Mouse (Mus musculus) neural tube, embryonic 11.5 days (tissue): Measurements from ENCODE around the gene Cdcp1. TPM values are rescaled to one million over a fixed set of nuclear protein-coding genes. Genes with fewer than 3 reads are reported as not detected.

Source experiments
- ATAC-seq: fragments of 200-750 bp; cut with Nextera tagmentation; 2 replicates; pipeline ENCODE4 v1.8.0; 2017; ENCODE audit warnings: moderate number of reproducible peaks, mild to moderate bottlenecking, moderate TSS enrichment, moderate library complexity; ENCODE audit not compliant: insufficient read depth, low FRiP score, low TSS enrichment
- DNase-seq: peaks from one replicate; pipeline ENCODE4 v3.0.0-alpha.2; 2015; ENCODE audit warnings: low spot score
- H3K27ac ChIP-seq: fragments of 300-500 bp; sonication (generic); 2 replicates; pipeline ENCODE4 v1.5.1; 2014; ENCODE audit warnings: low read depth, mild to moderate bottlenecking, low read length
- H3K27me3 ChIP-seq: fragments of 300-500 bp; sonication (generic); 2 replicates; pipeline ENCODE4 v1.6.1; 2014; ENCODE audit warnings: mild to moderate bottlenecking, low read length, mixed read lengths; ENCODE audit not compliant: control insufficient read depth, insufficient read depth
- H3K36me3 ChIP-seq: fragments of 300-500 bp; sonication (generic); 2 replicates; pipeline ENCODE4 v1.6.1; 2014; ENCODE audit warnings: mild to moderate bottlenecking, low read length, moderate library complexity, mixed read lengths; ENCODE audit not compliant: control insufficient read depth, insufficient read depth
- H3K4me1 ChIP-seq: fragments of 300-500 bp; sonication (generic); 2 replicates; pipeline ENCODE4 v1.6.1; 2014; ENCODE audit warnings: low read length, mixed read lengths; ENCODE audit not compliant: control insufficient read depth, insufficient read depth
- H3K4me2 ChIP-seq: fragments of 300-500 bp; sonication (generic); 2 replicates; pipeline ENCODE4 v1.6.1; 2014; ENCODE audit warnings: low read depth, mild to moderate bottlenecking, moderate library complexity
- H3K4me3 ChIP-seq: fragments of 300-500 bp; sonication (generic); 2 replicates; pipeline ENCODE4 v1.5.1; 2014; ENCODE audit warnings: low read depth, low read length
- H3K9ac ChIP-seq: fragments of 300-500 bp; sonication (generic); 2 replicates; pipeline ENCODE4 v1.6.1; 2014; ENCODE audit warnings: mild to moderate bottlenecking, low read length
- H3K9me3 ChIP-seq: fragments of 300-500 bp; sonication (generic); 2 replicates; pipeline ENCODE4 v1.6.1; 2016; ENCODE audit warnings: low read length; ENCODE audit not compliant: control insufficient read depth
- WGBS: fragments of 180-500 bp; shearing (Covaris S2); extraction: QIAGEN DNeasy Blood & Tissue Kit; methylation state at CpG from one replicate; pipeline ENCODE4 v1.1.7; 2014; 5-methylcytosine and 5-hydroxymethylcytosine counted together
- polyA plus RNA-seq: library from polyadenylated mRNA; unstranded; fragments of >200 nt; fragmentation: Nextera tagmentation; extraction: Ambion mirVana; gene quantifications from 2 replicates; pipeline ENCODE4 v1.2.1, GENCODE M21; 2014

Cdcp1 gene
- polyA plus RNA-seq, 1 experiment from 2014 or later: 0.58 TPM

- Histone ChIP-seq H3K9me3 (no peaks in the 10 kb centered on the region), H3K27me3 (no peaks in the 10 kb centered on the region), H3K27ac (no peak overlapping the region), H3K36me3 (no peaks in the 10 kb centered on the region), H3K4me2 (no peak overlapping the region), H3K4me3 (no peak overlapping the region), H3K9ac (no peak overlapping the region), H3K4me1 (no peaks in the 10 kb centered on the region)
- WGBS: 86% methylated on average over 2 of the region's 2 CpGs
- no peak for DNase-seq
- no peak for ATAC-seq
Measured at GRCm38 (mm10) chr9:123188271-123188670, 27.6 kb downstream of the Cdcp1 start.

GRCm38 (mm10) chr9:123187589-123187988, 28.2 kb downstream of the Cdcp1 start:
- Histone ChIP-seq H3K27me3 (no peaks in the 10 kb centered on the region), H3K4me1 (no peaks in the 10 kb centered on the region), H3K9me3 (no peaks in the 10 kb centered on the region), H3K4me3 (no peak overlapping the region), H3K4me2 (no peak overlapping the region), H3K27ac (no peak overlapping the region), H3K36me3 (no peaks in the 10 kb centered on the region), H3K9ac (no peak overlapping the region)
- ATAC-seq: no peak
- no peak for DNase-seq
- WGBS: 90% methylated on average over 5 of the region's 5 CpGs

- Histone ChIP-seq H3K27ac (no peak overlapping the region), H3K4me3 (no peak overlapping the region), H3K9ac (no peak overlapping the region), H3K9me3 (no peaks in the 10 kb centered on the region), H3K4me2 (no peak overlapping the region), H3K4me1 (no peaks in the 10 kb centered on the region), H3K36me3 (no peaks in the 10 kb centered on the region), H3K27me3 (no peaks in the 10 kb centered on the region)
- ATAC-seq (no peak), DNase-seq (no peak)
- 88% methylated on average over 5 of the region's 5 CpGs for WGBS
Measured at GRCm38 (mm10) chr9:123186151-123186550, 29.7 kb downstream of the Cdcp1 start.

GRCm38 (mm10) chr9:123185546-123185945, 30.3 kb downstream of the Cdcp1 start:
- H3K4me2 ChIP-seq: no peak overlapping the region
- no peak overlapping the region for H3K4me3 ChIP-seq
- H3K9ac ChIP-seq: no peak overlapping the region
- 62% methylated on average over 2 of the region's 2 CpGs for WGBS
- H3K4me1 ChIP-seq: no peaks in the 10 kb centered on the region
- H3K27ac ChIP-seq: no peak overlapping the region
- no peaks in the 10 kb centered on the region for H3K27me3 ChIP-seq
- no peak for DNase-seq
- H3K9me3 ChIP-seq: no peaks in the 10 kb centered on the region
- no peak for ATAC-seq
- no peaks in the 10 kb centered on the region for H3K36me3 ChIP-seq

- Histone ChIP-seq H3K4me3 (no peak overlapping the region), H3K4me2 (no peak overlapping the region), H3K36me3 (no peaks in the 10 kb centered on the region), H3K27me3 (no peaks in the 10 kb centered on the region), H3K9me3 (no peaks in the 10 kb centered on the region), H3K4me1 (no peaks in the 10 kb centered on the region), H3K9ac (no peak overlapping the region), H3K27ac (no peak overlapping the region)
- DNase-seq (no peak), ATAC-seq (no peak)
- WGBS: 79% methylated on average over 8 of the region's 8 CpGs
Measured at GRCm38 (mm10) chr9:123183226-123183625, 32.6 kb downstream of the Cdcp1 start.

GRCm38 (mm10) chr9:123180003-123180402, 35.8 kb downstream of the Cdcp1 start:
- no peak overlapping the region for H3K27ac ChIP-seq
- no peaks in the 10 kb centered on the region for H3K9me3 ChIP-seq
- DNase-seq (no peak), ATAC-seq (no peak)
- no peaks in the 10 kb centered on the region for H3K4me1 ChIP-seq
- no peaks in the 10 kb centered on the region for H3K27me3 ChIP-seq
- H3K36me3 ChIP-seq: no peaks in the 10 kb centered on the region
- H3K9ac ChIP-seq: no peak overlapping the region
- H3K4me2 ChIP-seq: no peak overlapping the region
- H3K4me3 ChIP-seq: no peak overlapping the region
- 92% methylated on average over 6 of the region's 6 CpGs for WGBS

GRCm38 (mm10) chr9:123177380-123178048, 38.3 kb downstream of the Cdcp1 start:
- Histone ChIP-seq H3K9me3 (no peaks in the 10 kb centered on the region), H3K4me2 (no peak overlapping the region), H3K27me3 (no peaks in the 10 kb centered on the region), H3K36me3 (no peaks in the 10 kb centered on the region), H3K4me3 (no peak overlapping the region), H3K9ac (no peak overlapping the region), H3K4me1 (no peaks in the 10 kb centered on the region), H3K27ac (no peak overlapping the region)
- WGBS: 88% methylated on average over 9 of the region's 9 CpGs
- ATAC-seq (no peak), DNase-seq (no peak)

- WGBS: 58% methylated on average over 4 of the region's 4 CpGs
- DNase-seq (no peak), ATAC-seq (no peak)
- Histone ChIP-seq H3K36me3 (no peaks in the 10 kb centered on the region), H3K27me3 (no peaks in the 10 kb centered on the region), H3K4me2 (no peak overlapping the region), H3K27ac (no peak overlapping the region), H3K4me1 (no peaks in the 10 kb centered on the region), H3K9me3 (no peaks in the 10 kb centered on the region), H3K4me3 (no peak overlapping the region), H3K9ac (no peak overlapping the region)
Measured at GRCm38 (mm10) chr9:123174356-123174755, 41.5 kb downstream of the Cdcp1 start.

GRCm38 (mm10) chr9:123173760-123174159, 42.1 kb downstream of the Cdcp1 start:
- no peaks in the 10 kb centered on the region for H3K27me3 ChIP-seq
- H3K27ac ChIP-seq: no peak overlapping the region
- no peaks in the 10 kb centered on the region for H3K9me3 ChIP-seq
- no peak for ATAC-seq
- no peak overlapping the region for H3K9ac ChIP-seq
- no peaks in the 10 kb centered on the region for H3K4me1 ChIP-seq
- 86% methylated on average over 6 of the region's 6 CpGs for WGBS
- H3K4me2 ChIP-seq: no peak overlapping the region
- H3K36me3 ChIP-seq: no peaks in the 10 kb centered on the region
- H3K4me3 ChIP-seq: no peak overlapping the region
- no peak for DNase-seq
